Comparison of ENCODE assay signal across 22 mouse cellular contexts in genomic region chr8:4586356-4586755, GRCm38 (mm10). TPM values are rescaled to one million over a fixed set of nuclear protein-coding genes. Genes with fewer than 3 reads are reported as not detected.
DNase-seq lines count a peak whose midpoint lies in the region; ATAC-seq lines count a peak whose summit lies in the region.
"Had no signal": no experiment of that assay in that cellular context is flagged by ENCODE, and none has a peak within 500 bp of the region (broad histone marks: within the 10 kb centered on the region; RNA-seq: fewer than 3 reads in every experiment).

No protein-coding gene starts in this region.

- no peaks in the 10 kb centered on the region for H3K9me3 ChIP-seq in embryonic facial prominence, embryonic 14.5 days (ENCODE audit: control insufficient read depth, low read length)
- H3K9me3 ChIP-seq in stomach, embryonic 16.5 days (replicated peaks; ENCODE audit: control insufficient read depth, low read length) = no peaks in the 10 kb centered on the region
- H3K9me3 ChIP-seq: forebrain, embryonic 15.5 days; heart, embryonic 10.5 days; lung, embryonic 15.5 days; megakaryocyte, embryonic 14.5 days; midbrain, embryonic 15.5 days had no signal

- H3K4me3 ChIP-seq in embryonic facial prominence, embryonic 14.5 days (ENCODE audit: low read depth, low read length) = no peak overlapping the region
- H3K4me3 ChIP-seq in stomach, embryonic 16.5 days (replicated peaks; ENCODE audit: low read length) = no peak overlapping the region
- H3K4me3 ChIP-seq: forebrain, embryonic 15.5 days; heart, embryonic 10.5 days; lung, embryonic 15.5 days; megakaryocyte, embryonic 14.5 days; midbrain, embryonic 15.5 days; myocyte had no signal

- no peaks in the 10 kb centered on the region for H3K4me1 ChIP-seq in embryonic facial prominence, embryonic 14.5 days (ENCODE audit: control insufficient read depth, insufficient read depth, low read length)
- H3K4me1 ChIP-seq in stomach, embryonic 16.5 days (ENCODE audit: control insufficient read depth, insufficient read depth, low read length) = no peaks in the 10 kb centered on the region
- H3K4me1 ChIP-seq: forebrain, embryonic 15.5 days; heart, embryonic 10.5 days; lung, embryonic 15.5 days; midbrain, embryonic 15.5 days had no signal

- intact Hi-C loops in left cerebral cortex, postnatal 25 days (cut with DNase I) = loop anchor here (5.0 kb wide), 1 partner anchor 444 kb away; no protein-coding TSS in a partner anchor

- no peak overlapping the region for H3K9ac ChIP-seq in embryonic facial prominence, embryonic 14.5 days (ENCODE audit: low read depth, low read length)
- H3K9ac ChIP-seq in stomach, embryonic 16.5 days (ENCODE audit: low read length) = no peak overlapping the region
- H3K9ac ChIP-seq: forebrain, embryonic 15.5 days; lung, embryonic 15.5 days; midbrain, embryonic 15.5 days had no signal

- H3K36me3 ChIP-seq in embryonic facial prominence, embryonic 14.5 days (ENCODE audit: control insufficient read depth, insufficient read depth, low read length) = no peaks in the 10 kb centered on the region
- no peaks in the 10 kb centered on the region for H3K36me3 ChIP-seq in stomach, embryonic 16.5 days (ENCODE audit: control insufficient read depth, insufficient read depth, low read length)
- H3K36me3 ChIP-seq: forebrain, embryonic 15.5 days; heart, embryonic 10.5 days; lung, embryonic 15.5 days; midbrain, embryonic 15.5 days had no signal

- 29% methylated on average over 4 of the region's 4 CpGs for WGBS in embryonic facial prominence, embryonic 14.5 days
- 36% methylated on average over 4 of the region's 4 CpGs for WGBS in stomach, embryonic 16.5 days

- H3K4me2 ChIP-seq in embryonic facial prominence, embryonic 14.5 days (ENCODE audit: low read depth, low read length) = no peak overlapping the region
- no peak overlapping the region for H3K4me2 ChIP-seq in stomach, embryonic 16.5 days (ENCODE audit: low read depth, low read length)
- H3K4me2 ChIP-seq: forebrain, embryonic 15.5 days; liver, embryonic 11.5 days; lung, embryonic 15.5 days; midbrain, embryonic 15.5 days had no signal

- no peak overlapping the region for H3K27ac ChIP-seq in embryonic facial prominence, embryonic 14.5 days (replicated peaks; ENCODE audit: low read depth, low read length)
- no peak overlapping the region for H3K27ac ChIP-seq in stomach, embryonic 16.5 days (ENCODE audit: low read length)
- H3K27ac ChIP-seq: forebrain, embryonic 15.5 days; heart, embryonic 10.5 days; lung, embryonic 15.5 days; midbrain, embryonic 15.5 days had no signal

- peak; percentile 12 for DNase-seq in embryo, embryonic 11 days
- DNase-seq in embryo, embryonic 10.5 days (ENCODE audit: low spot score) = no peak
- peak; percentile 2 for DNase-seq in retina, postnatal 1 day
- DNase-seq in retina, embryonic 14.5 days (ENCODE audit: low spot score) = no peak
- peak; percentile 88 for DNase-seq in embryonic facial prominence, embryonic 14.5 days (ENCODE audit: low spot score)
- no peak for DNase-seq in frontal cortex, postnatal 36 days (ENCODE audit: low spot score in 2 of 2)
- no peak for DNase-seq in left cerebral cortex, postnatal 25 days (ENCODE audit: low spot score in 2 of 2)
- DNase-seq: adrenal gland, postnatal 10 days; cerebellum, adult 9-11 months; gastrocnemius, postnatal 36 days; kidney, adult 2 months; kidney, postnatal 10 days; thymus, postnatal 36 days had no signal

- ATAC-seq in embryonic facial prominence, embryonic 14.5 days (ENCODE audit: low read depth) = peak; percentile 96
- ATAC-seq in stomach, embryonic 16.5 days (ENCODE audit: insufficient read depth, low FRiP score) = peak; percentile 50; the same call in 1 of the 2 replicates
- ATAC-seq: CD4-positive, CD25-positive, alpha-beta regulatory T cell, adult 4 months; forebrain, embryonic 15.5 days; midbrain, embryonic 15.5 days had no signal

- no peaks in the 10 kb centered on the region for H3K27me3 ChIP-seq in embryonic facial prominence, embryonic 14.5 days (replicated peaks; ENCODE audit: control insufficient read depth, insufficient read depth, low read length)
- no peaks in the 10 kb centered on the region for H3K27me3 ChIP-seq in stomach, embryonic 16.5 days (ENCODE audit: control insufficient read depth, insufficient read depth, low read length)
- H3K27me3 ChIP-seq: forebrain, embryonic 15.5 days; lung, embryonic 15.5 days; midbrain, embryonic 15.5 days had no signal

RNA-seq across cellular contexts. Expression of gene Zfp958, which starts 26.6 kb away (rescaled TPM):
- polyA plus RNA-seq in embryonic facial prominence, embryonic 14.5 days (2014; fragmentation: Nextera tagmentation; extraction: Ambion mirVana) = 14.9 and 16.5 TPM in 2 replicates
- 10.5 and 14.2 TPM in 2 replicates for polyA plus RNA-seq in stomach, embryonic 16.5 days (2015; fragmentation: Nextera tagmentation; extraction: Ambion mirVana)
- 10 to 100 TPM; 13.0 to 14.4 TPM for total RNA-seq in left cerebral cortex, postnatal 25 days (2021)

Comparison
In these comparisons a context has a peak if more than half of its experiments do, and no peak if none do; other contexts are left out.
1. DNase-seq: peak in embryo, embryonic 11 days (single experiment), retina, postnatal 1 day (single experiment) and embryonic facial prominence, embryonic 14.5 days (single experiment); none in embryo, embryonic 10.5 days (single experiment), retina, embryonic 14.5 days (single experiment), frontal cortex, postnatal 36 days (0 of 2) and left cerebral cortex, postnatal 25 days (0 of 2).